Mouse (Mus musculus) hematopoietic stem cell, adult 5-6 weeks (primary cell): ENCODE measurements around the gene Atl2. TPM values are rescaled to one million over a fixed set of nuclear protein-coding genes. Genes with fewer than 3 reads are reported as not detected.

Experiments
- ATAC-seq, 2 experiments: fragments of 125-278 bp in 1 of 2; replicated peaks in 1 of 2; 2 replicates each; pipeline ENCODE4 v1.8.0; 2016 to 2017; ENCODE audit warnings: inconsistent platforms in 2 of 2, mild to moderate bottlenecking in 2 of 2, moderate number of reproducible peaks in 2 of 2, low read depth in 1 of 2, moderate TSS enrichment in 1 of 2; ENCODE audit not compliant: low FRiP score in 2 of 2, poor library complexity in 2 of 2, severe bottlenecking in 2 of 2, insufficient read depth in 1 of 2, low TSS enrichment in 1 of 2
- total RNA-seq: library from RNA; stranded (forward); fragments of 172-1452, 232-1000 nt; gene quantifications from 2 replicates; pipeline ENCODE4 v1.2.3, GENCODE M21; 2017

Atl2 gene
- total RNA-seq, 1 experiment from 2014 or later, result 46.4 TPM

DNA sequence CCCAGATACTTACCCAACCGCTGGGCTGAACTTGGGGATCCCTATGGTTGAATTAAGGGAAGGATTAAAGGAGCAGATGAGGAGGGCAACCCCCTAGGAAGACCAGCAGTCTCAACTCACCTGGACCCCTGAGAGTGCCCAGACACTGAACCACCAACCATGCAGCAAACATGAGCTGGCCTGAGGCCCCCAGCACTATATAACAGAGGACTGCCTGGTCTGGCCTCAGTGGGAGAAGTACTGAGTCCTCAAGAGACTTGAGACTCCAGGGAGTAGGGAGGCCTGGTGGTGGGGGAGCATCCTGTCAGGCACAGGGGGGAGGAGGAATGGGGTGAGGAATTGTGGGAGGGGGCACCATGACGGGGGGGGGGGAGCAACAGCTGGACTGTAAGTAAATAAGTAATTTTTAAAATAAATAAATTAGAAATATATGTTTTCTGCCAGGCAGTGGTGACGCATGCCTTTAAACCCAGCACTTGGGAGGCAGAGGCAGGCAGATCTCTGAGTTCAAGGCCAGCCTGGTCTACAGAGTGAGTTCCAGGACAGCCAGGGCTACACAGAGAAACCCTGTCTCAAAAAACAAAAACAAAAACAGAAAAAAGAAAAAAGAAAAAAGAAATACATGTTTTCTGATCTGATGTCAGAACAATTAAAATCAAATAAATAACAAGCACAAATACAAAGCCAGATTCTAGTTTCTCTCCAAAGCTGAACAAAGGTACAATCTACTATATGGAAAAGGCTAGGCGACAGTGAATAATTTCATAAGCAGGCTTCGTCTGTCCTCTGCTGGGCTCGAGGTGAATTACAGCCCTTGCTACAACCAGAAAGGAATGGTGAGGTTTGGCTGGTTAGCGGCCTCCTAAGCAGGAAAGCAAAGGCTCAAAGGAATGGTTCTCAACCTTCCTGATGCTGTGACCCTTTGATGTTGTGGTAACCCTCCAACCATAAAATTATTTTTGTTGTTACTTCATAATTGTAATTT, 55.4 kb downstream of the Atl2 start:
- ATAC-seq, result peak; percentile 81

DNA sequence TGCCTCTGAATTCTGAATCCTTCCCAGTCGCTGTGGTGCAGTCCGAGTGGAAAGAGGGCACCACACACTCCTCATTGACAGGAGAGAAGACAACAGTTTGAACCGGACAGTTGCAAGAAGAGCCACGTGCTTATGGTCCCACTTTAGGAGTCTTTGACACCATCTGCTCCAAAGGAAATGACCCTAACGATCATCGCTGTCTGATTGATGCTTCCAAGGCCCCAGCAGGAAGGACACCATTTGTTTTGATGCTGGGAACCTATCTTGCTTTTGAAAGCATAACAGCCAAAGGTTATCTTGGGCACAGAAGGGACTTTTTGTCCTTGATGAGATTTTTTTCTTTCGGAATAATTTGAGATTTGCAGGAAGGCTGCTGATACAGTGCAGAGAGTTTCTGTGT, 58.9 kb downstream of the Atl2 start:
- no peak for ATAC-seq

GRCm38 (mm10) chr17:79835714-79836373, 60.1 kb downstream of the Atl2 start:
- peak in 1 of 2 experiments; percentile 17; a peak in 1 of 4 replicates for ATAC-seq

DNA sequence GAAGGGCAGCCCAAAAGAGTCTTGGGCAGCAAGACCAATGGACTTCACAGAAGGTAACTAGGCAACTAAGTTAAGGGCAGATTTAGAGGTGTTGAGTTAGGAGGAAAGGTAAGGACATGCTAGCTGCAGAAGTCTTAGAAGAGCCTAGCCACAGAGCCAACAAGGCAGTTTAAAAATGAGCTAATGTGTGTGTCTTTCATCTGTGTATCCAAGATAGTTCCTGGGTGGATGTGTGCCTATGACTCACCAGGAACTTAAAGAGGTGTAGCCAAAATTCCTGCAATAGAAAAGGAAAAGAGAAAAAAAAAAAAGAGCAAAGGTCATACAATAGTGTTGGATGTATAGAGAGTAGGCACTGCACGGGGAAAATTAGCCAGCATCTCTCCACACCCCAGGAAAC, 63.6 kb downstream of the Atl2 start:
- no peak for ATAC-seq

- ATAC-seq, result no peak
Observed at GRCm38 (mm10) chr17:79826482-79827034, 69.4 kb downstream of the Atl2 start.

GRCm38 (mm10) chr17:79825241-79826030, 70.5 kb downstream of the Atl2 start:
- peak in 1 of 2 experiments; percentile 14; a peak in 1 of 4 replicates for ATAC-seq

- ATAC-seq, result no peak
Observed at GRCm38 (mm10) chr17:79824406-79824805, 71.5 kb downstream of the Atl2 start.

DNA sequence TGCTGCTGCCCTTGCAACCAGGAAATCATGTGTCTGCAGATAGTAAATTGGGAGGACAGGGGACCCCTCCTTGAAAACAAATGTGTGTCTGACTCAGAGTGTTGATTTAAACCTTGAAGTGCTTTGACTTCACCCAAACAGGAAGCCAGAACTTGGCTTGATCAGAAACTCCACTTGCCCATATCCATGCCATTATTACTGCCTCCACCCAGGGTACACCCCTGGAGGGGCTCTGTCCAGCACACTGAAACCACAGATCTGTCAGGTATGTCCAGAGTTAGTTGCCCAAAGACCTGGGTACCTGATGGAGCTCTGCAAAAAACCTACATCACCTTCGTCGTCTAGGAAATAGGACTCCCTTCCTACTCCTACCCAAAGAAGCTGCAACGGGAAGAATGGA, 77.0 kb downstream of the Atl2 start:
- ATAC-seq, result no peak

GRCm38 (mm10) chr17:79817995-79818394, 77.9 kb downstream of the Atl2 start:
- ATAC-seq, result no peak

DNA sequence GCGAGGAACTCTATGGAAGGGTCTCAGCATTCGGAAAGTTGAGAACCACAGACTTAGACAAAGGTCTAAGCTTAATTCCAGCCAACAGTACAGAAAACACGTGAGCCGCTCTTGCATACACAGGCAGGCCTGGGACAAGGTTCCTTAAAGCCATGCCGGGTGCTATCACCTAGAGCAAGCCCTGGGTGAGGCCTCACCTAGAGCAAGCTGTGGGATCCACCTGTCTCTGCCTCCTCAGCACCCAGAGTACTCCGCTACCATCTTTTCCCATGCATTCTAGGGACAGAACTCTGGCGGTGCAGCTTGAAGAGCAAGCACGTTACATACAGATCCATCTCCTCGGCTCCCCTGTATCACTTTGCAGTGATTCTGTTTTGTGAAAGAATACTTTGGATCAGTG, 78.4 kb downstream of the Atl2 start:
- no peak for ATAC-seq

DNA sequence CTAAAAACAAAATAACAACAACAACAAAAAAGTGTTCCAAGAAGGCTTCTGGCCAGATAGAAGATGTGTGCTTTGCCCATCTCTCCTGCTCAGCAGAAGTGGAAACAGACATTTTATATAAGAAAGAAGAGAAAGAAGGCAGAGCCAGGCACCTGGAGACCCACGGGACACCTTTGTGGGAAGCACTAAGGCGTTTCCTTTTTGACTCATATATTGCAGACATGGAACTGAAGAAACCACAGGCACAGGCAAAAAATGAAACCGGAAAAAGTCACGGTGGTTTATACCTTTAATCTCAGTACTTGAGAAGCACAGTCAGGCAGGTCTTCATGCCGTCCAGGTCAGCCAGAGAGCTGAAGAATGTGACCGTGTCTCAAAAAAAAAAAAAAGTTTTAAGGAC, 79.0 kb downstream of the Atl2 start:
- ATAC-seq, result no peak

GRCm38 (mm10) chr17:79810421-79810820, 85.5 kb downstream of the Atl2 start:
- ATAC-seq, result no peak

DNA sequence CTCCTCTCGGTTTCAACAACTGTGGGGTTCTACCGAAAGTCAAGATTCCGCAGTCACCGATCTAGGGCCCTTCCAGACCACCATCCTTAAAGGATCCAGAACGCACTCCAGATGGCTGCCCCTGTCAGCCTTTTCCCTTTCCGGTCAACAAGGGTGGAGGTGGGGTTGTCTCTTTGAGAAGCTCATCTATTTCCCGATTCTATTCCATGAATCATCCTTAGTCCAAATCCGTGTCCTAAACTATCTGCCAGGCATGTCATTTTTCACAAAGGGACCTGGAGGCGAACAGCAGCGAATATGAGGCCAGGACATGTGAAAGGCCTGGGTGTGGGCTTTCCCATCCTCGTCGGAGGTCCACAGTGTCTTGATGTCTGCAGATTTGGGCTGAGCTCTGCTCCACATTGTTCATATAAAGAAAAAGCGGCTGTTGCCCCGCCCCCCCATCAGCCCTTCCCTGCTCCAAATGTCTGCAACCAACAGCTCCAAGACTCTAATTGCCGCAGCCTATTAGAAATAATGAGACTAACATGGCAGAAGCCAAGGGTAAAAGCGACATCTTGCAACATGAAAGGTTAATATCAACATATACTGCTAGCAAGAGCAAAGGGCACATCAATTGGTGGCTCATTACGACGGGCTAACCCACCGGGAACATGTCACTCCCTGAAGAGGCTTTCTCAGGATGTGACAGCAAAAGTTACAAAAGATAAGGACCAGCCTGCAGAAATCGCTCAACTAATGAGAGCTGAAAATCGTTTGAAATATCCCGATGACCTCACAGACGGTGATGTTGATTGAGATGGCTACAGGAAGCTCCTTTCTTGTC, 86.2 kb downstream of the Atl2 start:
- no peak for ATAC-seq

DNA sequence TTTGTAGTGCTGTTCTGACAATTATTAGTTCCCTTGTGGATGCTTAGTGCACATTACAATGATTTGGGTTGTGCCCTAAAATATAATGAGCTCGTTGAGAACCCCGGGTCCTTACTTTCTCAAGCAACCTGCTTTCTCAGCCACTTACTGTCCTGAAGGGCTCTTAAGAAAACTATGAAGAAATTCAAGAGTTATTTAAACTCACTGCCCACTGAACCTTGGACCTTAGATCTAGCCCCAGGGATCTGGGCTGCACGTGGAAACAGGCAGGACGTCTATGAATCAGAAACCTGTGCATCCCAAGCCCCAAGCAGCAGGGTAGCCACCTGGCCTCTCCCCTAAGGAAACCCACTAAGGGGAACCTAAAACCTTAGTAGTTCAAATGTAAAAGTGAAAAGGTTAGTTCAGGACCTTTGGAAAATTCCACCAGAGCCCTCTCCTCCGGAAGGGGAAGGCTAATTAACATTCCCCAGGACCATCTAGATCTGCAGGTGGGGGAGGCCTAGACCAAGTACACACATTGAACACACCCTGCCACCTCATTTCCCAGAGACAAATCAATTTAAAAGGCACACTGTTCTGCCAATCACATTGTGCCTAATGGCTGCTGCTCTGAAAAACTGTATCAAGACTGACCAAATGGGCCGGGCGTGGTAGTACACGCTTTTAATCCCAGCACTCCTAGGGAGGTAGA, 88.5 kb downstream of the Atl2 start:
- no peak for ATAC-seq

DNA sequence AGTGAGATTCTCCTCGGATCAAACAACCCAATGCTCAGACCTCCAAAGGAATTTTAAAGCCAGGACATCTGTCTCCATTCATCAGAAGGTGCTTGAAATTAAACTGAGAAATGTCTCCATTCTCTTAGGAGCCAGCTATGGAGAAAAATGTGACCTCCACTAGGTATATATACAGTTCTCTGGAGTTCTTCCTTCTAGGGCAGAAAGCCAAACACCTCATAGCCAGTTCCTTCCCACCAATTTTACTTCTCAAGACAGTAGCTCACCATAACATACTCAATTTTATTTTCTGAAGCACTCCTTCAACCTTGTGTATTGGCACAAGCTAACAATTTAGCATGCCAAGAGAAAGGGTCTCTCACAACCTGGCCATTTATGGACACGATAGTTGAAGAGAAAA, 91.2 kb downstream of the Atl2 start:
- no peak for ATAC-seq

- ATAC-seq, result no peak
Observed at GRCm38 (mm10) chr17:79802056-79802455, 93.9 kb downstream of the Atl2 start.
